Mouse (Mus musculus) hindbrain, embryonic 12.5 days (tissue): Measurements from ENCODE around the gene Eif4a3. TPM values are rescaled to one million over a fixed set of nuclear protein-coding genes. Genes with fewer than 3 reads are reported as not detected.
"Not testable (repeated sequence)": the region's sequence is repeated elsewhere in the genome, so short reads cannot be mapped to it uniquely, and the experiment has no call there.

Source experiments
- ATAC-seq: fragments of 200-750 bp; cut with Nextera tagmentation; 2 replicates; pipeline ENCODE4 v1.8.0; 2017; ENCODE audit warnings: moderate TSS enrichment; ENCODE audit not compliant: low FRiP score
- H3K27ac ChIP-seq: fragments of 300-500 bp; sonication (generic); 2 replicates; pipeline ENCODE4 v1.5.1; 2016; ENCODE audit warnings: mild to moderate bottlenecking
- H3K27me3 ChIP-seq: fragments of 300-500 bp; sonication (generic); 2 replicates; pipeline ENCODE4 v1.6.1; 2016; ENCODE audit warnings: mild to moderate bottlenecking
- H3K36me3 ChIP-seq: fragments of 300-500 bp; sonication (generic); 2 replicates; pipeline ENCODE4 v1.6.1; 2016; ENCODE audit warnings: mild to moderate bottlenecking
- H3K4me1 ChIP-seq: fragments of 300-500 bp; sonication (generic); 2 replicates; pipeline ENCODE4 v1.6.1; 2016
- H3K4me2 ChIP-seq: fragments of 300-500 bp; sonication (generic); replicated peaks from 2 replicates; pipeline ENCODE4 v1.6.1; 2016; ENCODE audit warnings: mild to moderate bottlenecking
- H3K4me3 ChIP-seq: fragments of 300-500 bp; sonication (generic); 2 replicates; pipeline ENCODE4 v1.5.1; 2016; ENCODE audit warnings: mild to moderate bottlenecking
- H3K9ac ChIP-seq: fragments of 300-500 bp; sonication (generic); 2 replicates; pipeline ENCODE4 v1.6.1; 2016; ENCODE audit warnings: mild to moderate bottlenecking, moderate library complexity
- H3K9me3 ChIP-seq: fragments of 300-500 bp; sonication (generic); replicated peaks from 2 replicates; pipeline ENCODE4 v1.6.1; 2016; ENCODE audit warnings: mild to moderate bottlenecking
- WGBS: fragments of 180-500 bp; shearing (Covaris S2); methylation state at CpG from one replicate; pipeline ENCODE4 v1.1.7; 2016; 5-methylcytosine and 5-hydroxymethylcytosine counted together
- polyA plus RNA-seq: library from polyadenylated mRNA; unstranded; fragments of >200 nt; fragmentation: Nextera tagmentation; extraction: Ambion mirVana; gene quantifications from 2 replicates; pipeline ENCODE4 v1.2.1, GENCODE M21; 2016

Gene Eif4a3
- polyA plus RNA-seq, 1 experiment from 2014 or later: 291 TPM

- no peak overlapping the region for H3K27ac ChIP-seq
- no peak overlapping the region for H3K4me3 ChIP-seq
- H3K9me3 ChIP-seq: no peaks in the 10 kb centered on the region
- WGBS: 92% methylated on average over 20 of the region's 20 CpGs
- no peak overlapping the region for H3K9ac ChIP-seq
- H3K27me3 ChIP-seq: no peaks in the 10 kb centered on the region
- H3K4me2 ChIP-seq: no peak overlapping the region
- no peaks in the 10 kb centered on the region for H3K4me1 ChIP-seq
- ATAC-seq: no peak
- peaks cover 80% of the 10 kb centered on the region for H3K36me3 ChIP-seq
Observed at GRCm38 (mm10) chr11:119287207-119287992, 12.5 kb downstream of the Eif4a3 start.

- no peaks in the 10 kb centered on the region for H3K9me3 ChIP-seq
- no peak overlapping the region for H3K9ac ChIP-seq
- H3K4me3 ChIP-seq: no peak overlapping the region
- H3K4me2 ChIP-seq: no peak overlapping the region
- WGBS: 76% methylated on average over 9 of the region's 9 CpGs
- H3K36me3 ChIP-seq: peaks cover 77% of the 10 kb centered on the region
- H3K4me1 ChIP-seq: no peaks in the 10 kb centered on the region
- no peak for ATAC-seq
- H3K27ac ChIP-seq: no peak overlapping the region
- H3K27me3 ChIP-seq: no peaks in the 10 kb centered on the region
Observed at GRCm38 (mm10) chr11:119285791-119286527, 13.9 kb downstream of the Eif4a3 start.

GRCm38 (mm10) chr11:119281030-119281429 lies 18.9 kb downstream of the Eif4a3 start:
- Histone ChIP-seq H3K4me1 (no peaks in the 10 kb centered on the region), H3K4me3 (no peak overlapping the region), H3K4me2 (no peak overlapping the region), H3K36me3 (peaks cover 61% of the 10 kb centered on the region), H3K27me3 (no peaks in the 10 kb centered on the region), H3K27ac (no peak overlapping the region), H3K9me3 (no peaks in the 10 kb centered on the region), H3K9ac (no peak overlapping the region)
- no peak for ATAC-seq
- WGBS: 86% methylated on average over 15 of the region's 15 CpGs

GRCm38 (mm10) chr11:119273186-119273930 lies 26.5 kb downstream of the Eif4a3 start:
- no peak overlapping the region for H3K27ac ChIP-seq
- peaks cover 8% of the 10 kb centered on the region for H3K4me1 ChIP-seq
- H3K27me3 ChIP-seq: no peaks in the 10 kb centered on the region
- no peaks in the 10 kb centered on the region for H3K9me3 ChIP-seq
- H3K4me3 ChIP-seq: no peak overlapping the region
- 84% methylated on average over 8 of the region's 8 CpGs for WGBS
- no peak for ATAC-seq
- no peak overlapping the region for H3K4me2 ChIP-seq
- no peak overlapping the region for H3K9ac ChIP-seq
- peaks cover 41% of the 10 kb centered on the region for H3K36me3 ChIP-seq

- not testable (repeated sequence) for H3K9me3 ChIP-seq, H3K9ac ChIP-seq, ATAC-seq, H3K4me3 ChIP-seq, H3K27ac ChIP-seq, H3K27me3 ChIP-seq, H3K4me2 ChIP-seq
- 59% methylated on average over 3 of the region's 3 CpGs for WGBS
- peaks cover 37% of the 10 kb centered on the region for H3K36me3 ChIP-seq
- H3K4me1 ChIP-seq: peaks cover 14% of the 10 kb centered on the region
Observed at GRCm38 (mm10) chr11:119272492-119272891, 27.4 kb downstream of the Eif4a3 start.

DNA sequence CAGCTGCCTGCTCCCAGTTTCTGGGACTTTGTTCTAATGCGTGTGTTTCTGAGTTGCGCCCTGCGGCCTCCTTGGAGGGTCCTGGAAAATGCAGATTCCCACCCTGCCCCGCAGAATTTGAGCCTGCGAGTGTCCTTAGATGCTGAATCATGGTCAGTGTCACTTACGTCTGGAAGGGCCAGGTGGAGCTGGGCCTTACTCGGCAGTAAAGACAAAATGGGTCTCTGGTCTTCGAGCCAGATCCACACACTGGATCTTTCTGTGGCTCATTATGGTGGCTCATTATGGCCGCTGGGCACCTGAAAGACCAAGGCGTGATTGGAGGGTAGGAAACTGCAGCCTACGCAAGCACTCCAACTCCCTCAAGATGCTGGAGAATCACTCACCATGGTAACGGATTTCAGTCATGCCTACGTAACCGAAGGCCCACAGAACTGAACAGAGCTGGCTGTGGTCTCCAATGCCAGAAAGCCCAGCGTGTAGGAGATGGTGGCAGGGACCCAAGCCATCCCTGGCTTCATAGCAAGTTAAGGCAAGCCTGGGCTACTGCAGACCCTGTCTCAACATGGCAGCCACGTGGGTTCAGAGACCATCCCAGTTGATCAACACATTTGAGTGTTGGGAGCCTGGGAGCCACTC lies 31.2 kb downstream of the Eif4a3 start:
- Histone ChIP-seq H3K27ac (no peak overlapping the region), H3K36me3 (peaks cover 19% of the 10 kb centered on the region), H3K9me3 (no peaks in the 10 kb centered on the region), H3K4me1 (peaks cover 15% of the 10 kb centered on the region), H3K27me3 (no peaks in the 10 kb centered on the region), H3K4me3 (peak overlapping the region; percentile 63), H3K9ac (peak overlapping the region; percentile 80), H3K4me2 (peak overlapping the region; percentile 94)
- 81% methylated on average over 16 of the region's 16 CpGs for WGBS
- ATAC-seq: peak; percentile 24; the same call in 1 of the 2 replicates

DNA sequence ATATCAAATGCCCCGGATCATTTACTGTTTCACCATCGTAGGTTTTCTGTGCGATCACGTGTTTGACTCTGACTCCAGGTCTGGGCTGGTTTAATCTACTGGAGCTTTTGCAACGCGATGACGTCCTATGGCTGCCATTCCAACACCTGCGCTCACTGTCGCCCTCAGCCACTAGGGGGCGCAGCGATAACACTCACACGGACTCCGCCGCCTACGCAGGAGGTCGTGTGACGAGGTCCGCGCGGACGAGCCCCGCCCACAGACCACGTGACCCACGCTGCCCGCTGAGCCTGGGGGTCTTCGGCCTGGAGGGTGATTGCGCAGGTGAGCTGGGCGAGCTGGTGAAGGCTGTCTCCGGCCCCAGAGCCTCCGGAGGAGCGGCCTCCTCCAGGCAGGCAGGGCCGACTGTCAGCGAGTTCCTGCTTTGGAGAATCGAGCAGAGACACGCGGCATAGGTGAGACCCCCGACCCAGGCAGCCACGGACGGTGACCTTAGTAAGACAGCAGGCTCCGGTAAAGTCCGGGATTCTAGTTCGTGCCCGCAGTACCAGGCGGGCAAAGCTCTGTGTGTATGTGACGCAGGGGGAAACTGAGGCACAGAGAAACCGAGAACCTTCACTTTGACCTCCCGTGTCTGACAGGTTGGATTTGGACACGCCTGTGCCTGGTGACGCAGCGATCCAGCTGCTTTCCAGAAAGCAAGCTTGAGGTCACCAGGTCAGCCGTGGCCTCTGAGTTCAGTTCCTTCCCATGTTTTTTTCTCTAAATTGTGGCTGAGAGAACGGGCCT lies 31.9 kb downstream of the Eif4a3 start, which contains the start of gene Gaa:
Gene Gaa, plus strand, starts transcription at position 120 of the 789 bp plus-strand sequence.
- Histone ChIP-seq H3K4me3 (peak within 1 kb of the TSS; percentile 63), H3K4me2 (peak within 1 kb of the TSS; percentile 94), H3K27me3 (no peaks in the 10 kb centered on the region), H3K9ac (peak within 1 kb of the TSS; percentile 80), H3K27ac (no peak within 1 kb of the TSS), H3K9me3 (no peaks in the 10 kb centered on the region), H3K4me1 (peaks cover 15% of the 10 kb centered on the region), H3K36me3 (peaks cover 12% of the 10 kb centered on the region)
- ATAC-seq: peak; percentile 83
- WGBS: 5% methylated on average over 52 of the region's 52 CpGs

DNA sequence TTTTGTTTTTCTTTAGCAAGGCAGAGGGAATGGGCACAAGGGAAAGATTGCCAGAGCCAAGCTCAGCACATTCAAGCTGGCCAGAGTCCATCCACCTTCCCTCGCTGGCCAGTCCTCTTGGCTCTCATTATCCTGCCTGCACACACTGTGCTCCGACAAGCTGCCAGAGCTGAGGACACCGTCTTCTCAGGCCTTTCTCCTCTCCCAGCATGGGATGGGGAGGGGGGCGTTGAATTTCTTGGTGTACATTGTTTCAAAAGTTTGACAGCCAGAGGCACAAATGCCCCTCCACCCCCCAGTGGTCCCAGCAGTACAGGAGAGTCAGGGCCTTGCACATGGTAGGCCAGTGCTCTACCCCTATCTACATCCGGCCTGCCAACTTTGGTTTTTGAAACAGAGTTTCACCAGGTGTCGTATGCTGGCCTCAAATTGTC lies 32.6 kb downstream of the Eif4a3 start:
- Histone ChIP-seq H3K27me3 (no peaks in the 10 kb centered on the region), H3K9ac (0 out of 2 replicates have a peak overlapping the region, but pooled peaks have one; percentile 80), H3K9me3 (no peaks in the 10 kb centered on the region), H3K4me2 (peak overlapping the region; percentile 94; the same call in 1 of the 2 replicates), H3K4me1 (peaks cover 15% of the 10 kb centered on the region), H3K27ac (no peak overlapping the region), H3K4me3 (peak overlapping the region; percentile 63; the same call in 1 of the 2 replicates), H3K36me3 (peaks cover 8% of the 10 kb centered on the region)
- WGBS: 44% methylated on average over 6 of the region's 6 CpGs
- peak; percentile 44 for ATAC-seq

- Histone ChIP-seq H3K27ac (no peak overlapping the region), H3K36me3 (peaks cover 21% of the 10 kb centered on the region), H3K9ac (no peak overlapping the region), H3K4me2 (no peak overlapping the region), H3K9me3 (no peaks in the 10 kb centered on the region), H3K4me1 (peaks cover 13% of the 10 kb centered on the region), H3K27me3 (no peaks in the 10 kb centered on the region), H3K4me3 (no peak overlapping the region)
- no peak for ATAC-seq
- 76% methylated on average over 7 of the region's 7 CpGs for WGBS
Observed at GRCm38 (mm10) chr11:119265811-119266210, 34.1 kb downstream of the Eif4a3 start.

DNA sequence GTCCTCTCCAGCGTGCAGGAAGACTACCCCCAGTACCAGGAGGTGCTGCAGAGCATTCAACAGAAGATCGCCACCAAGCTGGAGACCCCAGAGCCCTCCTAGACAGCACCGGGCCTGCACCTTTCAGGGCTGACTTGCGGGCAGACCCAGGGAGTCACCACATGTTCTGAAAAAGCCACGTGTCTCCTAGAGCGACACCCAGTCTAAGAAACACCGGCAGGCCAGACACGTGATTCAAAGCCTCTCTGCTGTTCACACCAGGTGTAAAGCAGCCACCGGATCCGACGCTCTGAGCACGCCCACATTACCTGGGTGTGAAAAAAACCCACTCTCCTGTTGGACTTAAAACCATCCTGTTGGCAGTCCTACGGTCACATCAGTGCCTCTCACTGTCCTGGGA lies 35.5 kb downstream of the Eif4a3 start:
- Histone ChIP-seq H3K9ac (no peak overlapping the region), H3K4me3 (no peak overlapping the region), H3K4me1 (peaks cover 13% of the 10 kb centered on the region), H3K36me3 (peaks cover 35% of the 10 kb centered on the region), H3K27me3 (no peaks in the 10 kb centered on the region), H3K4me2 (no peak overlapping the region), H3K27ac (no peak overlapping the region), H3K9me3 (no peaks in the 10 kb centered on the region)
- WGBS: 93% methylated on average over 13 of the region's 13 CpGs
- ATAC-seq: no peak

GRCm38 (mm10) chr11:119259977-119260376 lies 39.9 kb downstream of the Eif4a3 start:
- ATAC-seq: no peak
- Histone ChIP-seq H3K27ac (no peak overlapping the region), H3K4me2 (no peak overlapping the region), H3K36me3 (peaks cover 48% of the 10 kb centered on the region), H3K27me3 (no peaks in the 10 kb centered on the region), H3K4me3 (no peak overlapping the region), H3K4me1 (0 out of 2 replicates have a peak, but pooled peaks cover 3% of the 10 kb centered on the region), H3K9me3 (no peaks in the 10 kb centered on the region), H3K9ac (no peak overlapping the region)
- WGBS: 96% methylated on average over 8 of the region's 8 CpGs
